Mouse (Mus musculus): ENCODE measurements around the gene Dhrs11. TPM values are rescaled to one million over a fixed set of nuclear protein-coding genes. Genes with fewer than 3 reads are reported as not detected.
A peak's percentile ranks its signal among the peaks of the same experiment; 100 is the strongest.
"Not testable (repeated sequence)": the region's sequence is repeated elsewhere in the genome, so short reads cannot be mapped to it uniquely, and the experiment has no call there.

Gene Dhrs11
- polyA plus RNA-seq, 1 experiment = 8.8 TPM

DNA sequence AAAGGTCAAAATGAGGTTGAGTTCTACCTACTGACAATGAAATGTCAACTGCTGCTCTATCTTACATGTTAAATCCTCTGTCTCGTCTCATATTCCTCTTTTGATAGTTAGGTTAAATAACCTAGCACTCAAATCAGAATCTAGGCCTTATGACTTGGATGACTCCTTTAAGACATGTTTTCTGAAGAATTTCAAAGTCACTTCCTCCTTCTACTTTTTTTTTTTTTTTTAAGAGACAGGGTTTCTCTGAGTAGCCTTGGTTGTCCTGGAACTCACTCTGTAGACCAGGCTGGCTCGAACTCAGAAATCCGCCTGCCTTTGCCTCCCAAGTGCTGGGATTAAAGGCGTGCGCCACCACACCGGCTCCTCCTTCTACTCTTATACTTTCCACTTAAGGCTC lies 26.5 kb upstream of the Dhrs11 start:
- no peak for TF ChIP-seq CTCF (IDR thresholded peaks at IDR 0.05; ENCODE audit: borderline replicate concordance, extremely low read depth, insufficient read depth, insufficient read length)
- no peak for TF ChIP-seq POLR2A (IDR thresholded peaks at IDR 0.05; ENCODE audit: borderline replicate concordance, extremely low read depth, insufficient read depth, insufficient read length, poor library complexity, severe bottlenecking)
- DNase-seq (ENCODE audit: low read depth) = no peak

DNA sequence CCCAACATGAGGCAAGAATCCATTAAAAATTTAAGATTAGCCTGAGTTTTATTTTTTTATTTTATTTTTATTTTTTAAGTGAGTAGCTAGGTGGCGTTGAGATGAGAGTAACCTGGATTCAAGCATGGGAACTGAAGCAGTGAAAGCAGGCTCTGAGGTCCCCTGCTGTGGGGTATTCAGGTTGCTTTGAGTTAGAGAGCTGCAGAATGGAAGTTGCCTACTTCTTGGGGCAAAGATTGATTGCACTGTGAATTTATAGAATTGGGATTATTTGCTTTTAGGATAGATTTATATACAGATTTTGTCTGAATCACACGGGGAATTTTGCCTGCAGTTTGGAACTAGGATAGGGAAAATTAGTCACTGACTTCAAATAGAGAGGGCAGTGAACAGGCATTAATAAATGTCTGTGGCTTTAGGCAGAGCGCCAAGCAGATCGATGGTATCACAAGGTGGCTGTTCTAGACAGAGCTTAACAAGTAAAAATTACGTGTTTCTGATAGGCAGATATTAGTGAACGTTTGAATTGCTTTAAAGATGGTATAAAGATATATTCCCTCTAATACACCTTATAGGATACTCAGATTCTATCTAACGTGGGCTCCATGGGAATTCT lies 18.8 kb upstream of the Dhrs11 start:
- DNase-seq (ENCODE audit: low read depth) = no peak
- TF ChIP-seq POLR2A (IDR thresholded peaks at IDR 0.05; ENCODE audit: borderline replicate concordance, extremely low read depth, insufficient read depth, insufficient read length, poor library complexity, severe bottlenecking) = no peak
- no peak for TF ChIP-seq CTCF (IDR thresholded peaks at IDR 0.05; ENCODE audit: borderline replicate concordance, extremely low read depth, insufficient read depth, insufficient read length)

DNA sequence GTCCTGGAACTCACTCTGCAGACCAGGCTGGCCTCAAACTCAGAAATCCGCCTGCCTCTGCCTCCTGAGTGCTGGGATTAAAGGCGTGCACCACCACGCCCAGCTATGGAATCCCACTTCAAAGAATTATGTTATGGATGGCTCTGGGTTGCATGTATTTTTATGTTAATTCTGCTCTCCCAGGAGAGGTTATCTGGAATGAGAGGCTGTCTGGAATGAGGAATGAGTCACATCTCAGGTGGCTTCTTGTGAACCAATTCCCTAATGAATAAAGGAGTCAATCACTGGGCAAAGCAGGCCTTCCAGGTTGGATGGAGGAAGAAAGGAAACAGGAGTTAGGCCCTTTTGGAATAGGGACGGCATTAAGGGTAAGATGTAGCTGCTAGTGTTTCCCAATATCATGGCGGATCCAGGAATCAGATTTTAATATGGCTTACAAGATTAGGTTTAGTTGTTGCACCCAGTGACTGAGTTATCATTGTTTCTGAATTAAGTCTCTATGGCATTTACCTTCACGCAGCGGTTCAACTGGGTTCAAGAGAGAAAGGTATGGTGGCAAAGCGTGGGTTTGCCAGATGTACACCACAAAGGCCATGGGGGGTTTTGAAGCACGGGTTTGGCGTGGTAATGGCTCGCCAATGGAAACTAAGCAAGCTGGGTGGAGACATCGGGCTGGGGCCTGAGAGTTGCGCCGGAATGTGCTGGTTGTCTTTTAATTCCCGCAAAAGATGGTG lies 18.1 kb upstream of the Dhrs11 start:
- TF ChIP-seq POLR2A (IDR thresholded peaks at IDR 0.05; ENCODE audit: borderline replicate concordance, extremely low read depth, insufficient read depth, insufficient read length, poor library complexity, severe bottlenecking) = no peak
- TF ChIP-seq CTCF (IDR thresholded peaks at IDR 0.05; ENCODE audit: borderline replicate concordance, extremely low read depth, insufficient read depth, insufficient read length) = no peak
- DNase-seq (ENCODE audit: low read depth) = no peak

DNA sequence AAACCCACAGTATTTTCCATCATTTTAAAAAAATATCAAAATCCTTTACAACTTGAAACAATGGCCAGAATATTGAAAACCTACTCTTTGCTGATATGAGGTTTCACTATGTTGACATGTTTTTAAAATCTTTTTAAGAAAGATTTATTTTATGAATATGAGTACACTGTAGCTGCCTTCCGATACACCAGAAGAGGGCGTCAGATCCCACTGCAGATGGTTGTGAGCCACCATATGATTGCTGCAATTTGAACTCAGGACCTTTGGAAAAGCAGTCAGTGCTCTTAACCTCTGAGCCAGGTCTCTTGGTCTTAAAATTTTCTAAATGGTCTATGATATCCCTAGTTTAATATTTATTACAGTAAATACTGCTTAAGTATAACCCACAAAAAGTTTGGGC lies 10.5 kb upstream of the Dhrs11 start:
- no peak for DNase-seq (ENCODE audit: low read depth)
- no peak for TF ChIP-seq CTCF (IDR thresholded peaks at IDR 0.05; ENCODE audit: borderline replicate concordance, extremely low read depth, insufficient read depth, insufficient read length)
- TF ChIP-seq POLR2A (IDR thresholded peaks at IDR 0.05; ENCODE audit: borderline replicate concordance, extremely low read depth, insufficient read depth, insufficient read length, poor library complexity, severe bottlenecking) = no peak

DNA sequence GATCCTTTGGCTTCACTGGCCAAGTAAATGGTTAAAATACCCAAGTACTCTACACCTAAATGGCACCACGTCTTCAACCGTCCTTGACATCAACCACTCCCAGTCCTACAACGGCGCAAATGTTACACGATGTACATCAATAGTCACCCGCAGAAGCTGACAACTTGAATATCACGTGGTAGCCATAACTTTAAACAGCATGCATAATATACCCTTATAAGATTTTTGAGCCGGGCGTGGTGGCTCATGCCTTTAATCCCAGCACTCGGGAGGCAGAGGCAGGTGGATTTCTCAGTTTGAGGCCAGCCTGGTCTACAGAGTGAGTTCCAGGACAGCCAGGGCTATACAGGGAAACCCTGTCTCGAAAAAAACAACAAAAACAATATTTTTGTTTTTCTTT lies 701 bp upstream of the Dhrs11 start:
- DNase-seq (ENCODE audit: low read depth) = not testable (repeated sequence)

DNA sequence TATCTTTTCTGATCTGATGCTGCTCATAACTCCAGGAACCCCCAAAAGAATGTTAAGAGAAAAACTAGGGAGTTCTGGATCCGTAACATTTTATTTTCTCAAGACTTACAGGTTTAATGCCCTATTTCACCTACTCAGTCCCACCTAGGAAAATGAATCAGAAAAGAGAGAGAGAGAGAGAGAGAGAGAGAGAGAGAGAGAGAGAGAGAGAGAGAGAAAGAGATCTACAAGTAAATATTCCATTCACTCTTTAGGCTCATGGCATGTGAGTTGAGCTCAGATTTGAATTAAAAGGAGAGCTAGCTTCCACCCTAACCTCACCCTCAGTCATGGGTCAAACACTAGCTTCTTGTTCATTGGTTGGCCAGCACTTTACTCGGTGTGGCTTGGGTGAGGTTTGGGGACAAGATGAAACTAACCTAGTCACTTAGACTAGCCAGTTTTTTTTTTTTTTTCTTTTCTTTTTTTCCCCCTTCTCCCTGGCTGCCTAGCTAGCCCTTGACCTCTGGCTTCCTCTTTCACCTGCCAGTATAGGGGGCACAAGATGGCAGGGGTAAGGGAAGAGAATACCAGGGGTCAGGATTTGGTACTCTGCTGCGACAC lies 792 bp downstream of the Dhrs11 start:
- DNase-seq (ENCODE audit: low read depth) = no peak
- TF ChIP-seq POLR2A (IDR thresholded peaks at IDR 0.05; ENCODE audit: borderline replicate concordance, extremely low read depth, insufficient read depth, insufficient read length, poor library complexity, severe bottlenecking) = no peak
- TF ChIP-seq CTCF (IDR thresholded peaks at IDR 0.05; ENCODE audit: borderline replicate concordance, extremely low read depth, insufficient read depth, insufficient read length) = no peak

DNA sequence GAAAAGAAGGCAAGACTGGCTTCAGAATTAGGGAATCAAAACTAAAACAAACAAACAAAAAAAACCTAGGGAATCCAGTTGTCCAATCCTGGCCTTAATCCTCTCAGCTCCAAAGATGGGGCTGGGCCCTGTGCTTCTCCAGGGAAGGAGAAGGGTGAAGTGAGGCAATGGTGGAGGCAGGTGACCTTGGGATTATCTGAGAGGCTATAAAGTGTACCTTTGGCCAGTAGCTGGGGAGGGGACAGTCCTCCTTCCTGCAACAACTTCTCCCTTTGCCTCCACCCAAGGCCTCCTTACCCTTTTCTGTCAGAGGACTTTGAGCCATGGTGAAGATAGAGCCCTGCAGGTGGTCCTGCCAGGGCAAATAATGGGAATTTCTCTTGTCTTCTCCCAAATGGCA lies 1.3 kb downstream of the Dhrs11 start:
- no peak for DNase-seq (ENCODE audit: low read depth)

DNA sequence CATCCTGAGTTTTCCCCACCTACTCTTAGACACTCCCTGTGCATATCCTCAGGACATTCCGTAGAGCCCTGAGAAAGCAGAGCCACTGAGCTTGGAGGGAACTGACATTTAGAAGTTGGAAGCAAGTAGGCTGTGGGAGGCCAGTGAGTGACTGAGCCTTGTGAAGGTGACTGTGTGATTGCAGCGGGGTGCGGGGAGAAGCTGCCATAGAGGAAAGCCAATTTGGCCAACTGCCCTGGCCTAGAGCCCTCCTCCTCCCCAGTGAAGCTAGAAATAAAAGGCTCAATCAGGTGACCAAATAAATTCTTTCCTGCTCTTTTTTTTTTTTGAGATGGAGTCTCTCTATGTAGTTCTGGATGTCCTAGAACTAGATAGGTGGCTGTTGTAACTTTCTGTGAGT lies 2.6 kb downstream of the Dhrs11 start:
- no peak for TF ChIP-seq POLR2A (IDR thresholded peaks at IDR 0.05; ENCODE audit: borderline replicate concordance, extremely low read depth, insufficient read depth, insufficient read length, poor library complexity, severe bottlenecking)
- TF ChIP-seq CTCF (IDR thresholded peaks at IDR 0.05; ENCODE audit: borderline replicate concordance, extremely low read depth, insufficient read depth, insufficient read length) = no peak
- peak; percentile 66 for DNase-seq (ENCODE audit: low read depth)

More for the DNA sequence above, 1.3 kb downstream of the Dhrs11 start:
- TF ChIP-seq POLR2A (IDR thresholded peaks at IDR 0.05; ENCODE audit: borderline replicate concordance, extremely low read depth, insufficient read depth, insufficient read length, poor library complexity, severe bottlenecking) = no peak
- TF ChIP-seq CTCF (IDR thresholded peaks at IDR 0.05; ENCODE audit: borderline replicate concordance, extremely low read depth, insufficient read depth, insufficient read length) = no peak

DNA sequence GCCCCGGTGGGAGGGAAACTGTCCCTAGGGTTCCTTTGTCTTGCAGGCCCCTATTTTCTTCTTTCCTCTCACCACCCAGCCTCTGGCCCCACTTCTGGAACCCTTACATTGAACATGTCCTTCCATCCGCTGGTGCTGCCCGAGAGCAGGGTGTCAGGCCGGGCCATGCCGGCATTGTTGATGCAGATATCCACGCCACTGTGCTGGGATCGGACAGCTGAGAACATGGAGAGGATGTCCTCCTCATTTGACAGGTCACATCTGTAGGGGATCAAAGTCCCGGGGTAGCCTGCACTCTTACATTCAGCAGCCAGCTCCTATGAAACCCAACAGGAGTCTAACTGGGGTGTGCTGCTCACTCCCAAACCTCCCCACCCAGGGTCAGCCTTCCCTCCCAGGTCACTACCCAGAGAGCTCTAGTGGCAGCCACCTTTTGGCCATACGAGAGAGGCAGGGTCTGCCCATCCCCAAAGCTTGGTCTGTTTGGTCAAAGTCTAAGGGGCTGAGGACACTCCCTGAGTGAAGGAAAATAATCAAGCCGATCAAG lies 3.5 kb downstream of the Dhrs11 start:
- TF ChIP-seq CTCF (IDR thresholded peaks at IDR 0.05; ENCODE audit: borderline replicate concordance, extremely low read depth, insufficient read depth, insufficient read length) (no peak), POLR2A (IDR thresholded peaks at IDR 0.05; ENCODE audit: borderline replicate concordance, extremely low read depth, insufficient read depth, insufficient read length, poor library complexity, severe bottlenecking) (no peak)
- DNase-seq (ENCODE audit: low read depth) = no peak

DNA sequence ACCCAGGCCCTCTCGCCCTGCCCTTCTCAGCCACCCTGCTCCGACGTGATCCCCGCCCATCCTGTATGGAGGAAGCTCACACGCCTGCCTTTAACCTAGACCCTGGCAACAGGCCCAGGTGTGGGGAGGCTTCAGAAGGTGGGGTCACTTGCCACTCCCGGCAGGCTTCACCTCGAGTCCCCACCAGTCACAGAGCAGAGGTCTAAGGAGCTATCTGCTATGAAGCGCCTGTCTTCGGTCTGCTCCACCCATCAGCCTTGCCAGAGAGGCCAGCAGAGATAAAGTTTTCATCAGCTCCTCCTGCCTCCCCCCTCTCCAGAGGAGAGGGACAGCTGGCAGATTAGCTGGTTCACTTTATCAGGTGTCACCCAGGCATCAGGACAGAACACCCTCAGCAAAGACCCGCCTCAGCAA lies 5.3 kb downstream of the Dhrs11 start:
- TF ChIP-seq POLR2A (IDR thresholded peaks at IDR 0.05; ENCODE audit: borderline replicate concordance, extremely low read depth, insufficient read depth, insufficient read length, poor library complexity, severe bottlenecking) (no peak), CTCF (IDR thresholded peaks at IDR 0.05; ENCODE audit: borderline replicate concordance, extremely low read depth, insufficient read depth, insufficient read length) (no peak)
- DNase-seq (ENCODE audit: low read depth) = no peak

DNA sequence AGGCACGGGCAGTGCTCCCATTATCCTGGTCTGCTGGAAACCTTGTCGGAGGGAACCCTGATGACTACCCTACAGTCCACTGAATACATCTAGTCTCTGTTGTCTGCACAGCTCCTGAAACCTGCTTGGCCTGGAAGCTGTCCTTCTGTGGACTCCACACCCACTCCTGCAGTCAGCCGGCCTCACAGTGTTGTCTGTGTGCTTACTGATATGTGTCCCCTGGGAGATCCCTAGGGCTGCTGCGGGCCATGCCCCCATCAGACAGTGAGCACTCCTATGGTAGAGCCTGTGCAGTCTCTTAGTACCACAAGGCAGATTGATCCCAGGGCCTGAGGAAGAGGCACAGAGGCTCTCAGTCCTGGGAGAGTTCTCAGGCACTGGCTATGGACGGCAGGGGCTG lies 6.3 kb downstream of the Dhrs11 start:
- TF ChIP-seq POLR2A (IDR thresholded peaks at IDR 0.05; ENCODE audit: borderline replicate concordance, extremely low read depth, insufficient read depth, insufficient read length, poor library complexity, severe bottlenecking) = no peak
- TF ChIP-seq CTCF (IDR thresholded peaks at IDR 0.05; ENCODE audit: borderline replicate concordance, extremely low read depth, insufficient read depth, insufficient read length) = no peak
- no peak for DNase-seq (ENCODE audit: low read depth)
